Mouse (Mus musculus): Measurements from ENCODE around the gene Pkn2. TPM values are rescaled to one million over a fixed set of nuclear protein-coding genes. Genes with fewer than 3 reads are reported as not detected.

Gene Pkn2
- polyA plus RNA-seq, 1 experiment from 2014 or later = 55.1 TPM

DNA sequence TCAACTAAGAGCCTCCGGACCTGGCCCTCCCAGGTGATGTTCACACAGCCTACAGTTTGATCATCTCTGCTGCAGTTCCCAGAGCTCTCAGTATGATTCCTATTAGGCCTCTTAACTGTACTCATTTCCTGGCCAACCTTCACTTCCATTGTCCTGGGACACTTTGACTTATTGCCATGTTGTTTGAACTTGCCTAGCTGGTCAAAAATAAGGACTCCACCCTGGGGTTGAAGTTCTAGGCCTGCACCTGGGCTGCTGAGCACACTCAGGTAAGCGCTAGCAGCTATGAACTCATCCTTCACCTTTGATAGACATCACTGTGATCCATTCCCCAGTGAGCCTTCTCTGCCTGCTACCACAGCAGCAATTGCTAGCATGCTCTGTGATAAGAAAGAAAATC, 136.7 kb downstream of the Pkn2 start:
- H3K4me2 ChIP-seq (ENCODE audit: low read depth, low read length, severe bottlenecking) = no peak overlapping the region
- no peak overlapping the region for H3K9ac ChIP-seq (ENCODE audit: low read length)
- no peak overlapping the region for H3K27ac ChIP-seq (ENCODE audit: low read depth, low read length)
- no peaks in the 10 kb centered on the region for H3K4me1 ChIP-seq (replicated peaks; ENCODE audit: control insufficient read depth, insufficient read depth, low read length)
- no peaks in the 10 kb centered on the region for H3K9me3 ChIP-seq (ENCODE audit: control insufficient read depth, low read length)
- no peaks in the 10 kb centered on the region for H3K27me3 ChIP-seq (ENCODE audit: control insufficient read depth, insufficient read depth, low read length)
- 91% methylated on average over 2 of the region's 2 CpGs for WGBS
- ATAC-seq (replicated peaks; ENCODE audit: low FRiP score) (no peak), DNase-seq (ENCODE audit: low spot score) (no peak)
- no peaks in the 10 kb centered on the region for H3K36me3 ChIP-seq (ENCODE audit: control insufficient read depth, insufficient read depth, low read length)
- no peak overlapping the region for H3K4me3 ChIP-seq (ENCODE audit: low read depth, low read length)

DNA sequence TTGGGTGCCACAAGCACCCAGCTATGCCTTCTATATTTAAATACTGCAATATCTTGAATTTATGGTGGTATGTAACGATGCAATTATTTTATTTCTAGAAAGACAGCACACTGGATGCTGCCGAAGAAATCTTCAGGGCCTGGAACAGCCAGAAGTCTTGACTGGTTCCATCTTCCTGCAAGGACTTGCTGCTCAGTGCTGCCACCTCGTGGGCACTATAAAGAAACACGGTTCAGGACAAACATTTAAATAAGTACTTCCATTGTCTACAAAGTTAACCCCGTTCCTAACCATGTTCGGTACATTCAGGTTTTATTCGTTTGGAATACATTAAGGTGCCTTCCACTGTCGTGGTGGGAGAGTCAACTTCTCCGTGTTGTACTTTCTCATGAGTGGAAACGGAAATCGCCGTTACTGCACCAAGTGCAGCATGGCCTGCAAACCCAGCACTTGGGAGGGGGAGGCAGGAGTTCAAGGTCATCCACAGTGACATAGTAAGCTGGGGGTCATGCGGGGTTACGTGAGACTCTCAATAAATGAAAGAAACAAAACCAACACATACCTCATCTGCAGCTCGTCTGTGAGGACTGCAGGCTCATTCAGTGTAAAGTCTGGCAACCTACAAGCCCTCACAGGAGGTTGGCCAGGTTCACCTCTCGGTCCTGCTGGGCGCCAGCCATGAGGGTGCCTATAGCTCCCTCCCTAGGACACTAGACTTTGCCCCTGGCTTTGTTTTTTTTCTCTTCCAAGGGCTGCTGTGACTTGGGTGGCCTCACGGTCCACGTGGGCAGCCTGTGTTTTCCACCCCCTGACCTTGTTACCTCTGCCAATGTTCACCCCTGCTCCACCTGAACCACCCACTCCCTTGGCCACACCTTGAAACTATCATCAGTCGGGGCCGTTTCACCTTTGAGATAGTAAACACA, 137.6 kb downstream of the Pkn2 start:
- H3K27me3 ChIP-seq (ENCODE audit: control insufficient read depth, insufficient read depth, low read length) = no peaks in the 10 kb centered on the region
- H3K4me3 ChIP-seq (ENCODE audit: low read depth, low read length) = no peak overlapping the region
- 60% methylated on average over 21 of the region's 21 CpGs for WGBS
- H3K4me2 ChIP-seq (ENCODE audit: low read depth, low read length, severe bottlenecking) = no peak overlapping the region
- no peak overlapping the region for H3K9ac ChIP-seq (ENCODE audit: low read length)
- no peaks in the 10 kb centered on the region for H3K4me1 ChIP-seq (replicated peaks; ENCODE audit: control insufficient read depth, insufficient read depth, low read length)
- H3K9me3 ChIP-seq (ENCODE audit: control insufficient read depth, low read length) = no peaks in the 10 kb centered on the region
- DNase-seq (ENCODE audit: low spot score) (peak; percentile 69), ATAC-seq (replicated peaks; ENCODE audit: low FRiP score) (peak; percentile 37; the same call in 1 of the 2 replicates)
- no peak overlapping the region for H3K27ac ChIP-seq (ENCODE audit: low read depth, low read length)
- no peaks in the 10 kb centered on the region for H3K36me3 ChIP-seq (ENCODE audit: control insufficient read depth, insufficient read depth, low read length)

Other genes with a start within 250 kb of the Pkn2 start
- 10.4 and 11.3 TPM in 2 replicates for gene Kyat3, start 181.0 kb downstream of the Pkn2 start, polyA plus RNA-seq (2014; fragmentation: Nextera tagmentation; extraction: Ambion mirVana)
- gene Gtf2b, start 117.0 kb downstream of the Pkn2 start, polyA plus RNA-seq (2014; fragmentation: Nextera tagmentation; extraction: Ambion mirVana) = 94.1 and 94.7 TPM in 2 replicates